Mouse (Mus musculus): ENCODE results near the gene Snx14. TPM values are rescaled to one million over a fixed set of nuclear protein-coding genes. Genes with fewer than 3 reads are reported as not detected.

Gene Snx14
- total and polyA plus RNA-seq, 3 experiments, result 8.5 to 57.4 (median 51.0) TPM

DNA sequence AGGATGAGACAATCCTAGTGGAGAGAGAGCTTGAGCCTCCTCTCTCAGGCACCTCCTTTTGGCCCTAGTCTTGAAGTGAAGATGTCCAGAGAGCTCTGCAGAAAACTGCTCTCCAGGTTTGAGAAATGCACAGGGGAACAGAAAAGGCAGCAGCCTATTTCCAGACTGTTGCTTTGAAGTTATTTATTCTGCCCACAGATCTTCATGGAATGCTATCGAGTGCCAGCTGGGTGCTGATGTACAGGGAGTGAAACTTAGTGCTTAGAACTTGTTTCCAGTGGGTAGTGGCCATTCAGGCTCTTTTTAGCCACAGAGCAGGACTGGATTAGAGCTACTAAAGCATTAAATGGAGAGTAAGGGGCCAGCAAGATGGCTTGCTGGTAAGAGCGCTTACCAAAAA, 102.9 kb downstream of the Snx14 start:
- TF ChIP-seq TAL1 (conservative IDR thresholded peaks at IDR 0.05; ENCODE audit: low read depth, low read length) (no peak), GATA1 (IDR thresholded peaks at IDR 0.05; ENCODE audit: borderline replicate concordance, low read length) (no peak), GATA2 (IDR thresholded peaks at IDR 0.05; ENCODE audit: borderline replicate concordance, low read depth, low read length) (no peak), POLR2AphosphoS5 (IDR thresholded peaks at IDR 0.05; ENCODE audit: insufficient replicate concordance, low read depth, low read length) (no peak), CTCF (IDR thresholded peaks at IDR 0.05; ENCODE audit: low read depth, low read length) (no peak)
- Histone ChIP-seq H3K4me3 (ENCODE audit: low read depth, low read length) (no peak overlapping the region), H3K36me3 (replicated peaks) (no peaks in the 10 kb centered on the region), H3K27me3 (ENCODE audit: insufficient read depth, low read length) (no peaks in the 10 kb centered on the region), H3K4me1 (ENCODE audit: insufficient read depth, low read depth, low read length) (no peaks in the 10 kb centered on the region), H3K9me3 (replicated peaks) (no peaks in the 10 kb centered on the region)
- ATAC-seq (ENCODE audit: extremely low read depth, insufficient number of reproducible peaks, low FRiP score, poor library complexity, severe bottlenecking) (no peak), DNase-seq (ENCODE audit: low spot score) (no peak)

- no peak for ATAC-seq (ENCODE audit: extremely low read depth, insufficient number of reproducible peaks, low FRiP score, poor library complexity, severe bottlenecking)
- no peak overlapping the region for H3K4me3 ChIP-seq (ENCODE audit: low read depth, low read length)
- DNase-seq (ENCODE audit: low spot score), result no peak
- no peak for TF ChIP-seq CTCF (IDR thresholded peaks at IDR 0.05; ENCODE audit: low read depth, low read length)
- TF ChIP-seq POLR2AphosphoS5 (IDR thresholded peaks at IDR 0.05; ENCODE audit: insufficient replicate concordance, low read depth, low read length), result no peak
- TF ChIP-seq GATA2 (IDR thresholded peaks at IDR 0.05; ENCODE audit: borderline replicate concordance, low read depth, low read length), result no peak
- no peak for TF ChIP-seq GATA1 (IDR thresholded peaks at IDR 0.05; ENCODE audit: borderline replicate concordance, low read length)
- no peak for TF ChIP-seq TAL1 (conservative IDR thresholded peaks at IDR 0.05; ENCODE audit: low read depth, low read length)
- H3K27me3 ChIP-seq (ENCODE audit: insufficient read depth, low read length), result peaks cover 4% of the 10 kb centered on the region; the same call in 1 of the 2 replicates
- H3K4me1 ChIP-seq (ENCODE audit: insufficient read depth, low read depth, low read length), result no peaks in the 10 kb centered on the region
- no peaks in the 10 kb centered on the region for H3K36me3 ChIP-seq (replicated peaks)
- no peaks in the 10 kb centered on the region for H3K9me3 ChIP-seq (replicated peaks)
Observed at GRCm38 (mm10) chr9:88332447-88332846, 106.3 kb downstream of the Snx14 start.

DNA sequence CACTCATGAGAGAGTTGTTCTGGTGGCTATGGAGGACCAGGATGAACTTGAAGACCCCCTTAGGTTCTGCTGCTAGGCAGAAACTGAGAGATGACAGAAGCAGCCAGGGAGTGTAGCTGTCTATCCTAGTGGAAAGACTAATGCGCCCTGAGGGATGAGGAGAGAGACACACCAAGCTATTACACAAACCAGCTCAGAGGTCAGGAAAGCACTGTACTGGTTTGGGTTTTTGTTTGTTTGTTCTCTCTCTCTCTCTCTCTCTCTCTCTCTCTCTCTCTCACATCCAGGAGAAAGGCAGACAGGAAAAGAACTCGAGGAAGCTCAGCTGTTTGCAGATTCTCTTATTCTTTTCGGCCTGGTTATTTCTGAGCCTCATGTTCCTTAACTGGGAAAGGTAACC, 108.4 kb downstream of the Snx14 start:
- DNase-seq (ENCODE audit: low spot score) (no peak), ATAC-seq (ENCODE audit: extremely low read depth, insufficient number of reproducible peaks, low FRiP score, poor library complexity, severe bottlenecking) (no peak)
- Histone ChIP-seq H3K9me3 (replicated peaks) (no peaks in the 10 kb centered on the region), H3K27me3 (ENCODE audit: insufficient read depth, low read length) (peaks cover 6% of the 10 kb centered on the region; the same call in 1 of the 2 replicates), H3K36me3 (replicated peaks) (no peaks in the 10 kb centered on the region), H3K4me3 (ENCODE audit: low read depth, low read length) (no peak overlapping the region), H3K4me1 (ENCODE audit: insufficient read depth, low read depth, low read length) (no peaks in the 10 kb centered on the region)
- TF ChIP-seq POLR2AphosphoS5 (IDR thresholded peaks at IDR 0.05; ENCODE audit: insufficient replicate concordance, low read depth, low read length) (no peak), TAL1 (conservative IDR thresholded peaks at IDR 0.05; ENCODE audit: low read depth, low read length) (no peak), CTCF (IDR thresholded peaks at IDR 0.05; ENCODE audit: low read depth, low read length) (no peak), GATA2 (IDR thresholded peaks at IDR 0.05; ENCODE audit: borderline replicate concordance, low read depth, low read length) (no peak), GATA1 (IDR thresholded peaks at IDR 0.05; ENCODE audit: borderline replicate concordance, low read length) (no peak)

DNA sequence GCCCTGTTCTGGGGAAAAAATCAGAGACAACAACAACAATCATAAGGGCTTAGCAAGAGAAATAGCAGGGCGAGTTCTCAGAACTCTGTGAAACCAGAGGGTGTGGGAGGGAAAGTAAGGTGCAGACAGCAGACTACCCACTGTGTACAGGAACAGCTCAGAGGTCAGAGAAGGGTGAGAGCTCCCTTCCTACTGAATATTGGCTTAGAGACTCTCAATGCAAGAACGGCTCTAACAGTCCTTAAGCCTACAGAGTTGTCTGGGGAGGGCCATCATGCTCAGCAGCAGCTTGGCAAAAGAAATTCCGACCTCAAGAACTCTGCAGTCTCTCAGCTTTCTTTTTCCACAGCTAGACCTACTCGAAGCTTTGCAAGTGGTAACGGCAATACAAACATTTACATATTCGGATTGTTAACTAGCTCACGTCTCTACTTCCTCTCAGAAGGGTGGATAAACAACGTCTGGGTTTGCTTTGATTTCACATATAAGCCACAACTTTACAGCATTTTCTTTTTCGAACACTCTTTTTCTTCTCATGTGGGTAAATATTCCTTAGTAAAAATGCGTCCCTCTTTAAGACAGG, 109.5 kb downstream of the Snx14 start:
- TF ChIP-seq POLR2AphosphoS5 (IDR thresholded peaks at IDR 0.05; ENCODE audit: insufficient replicate concordance, low read depth, low read length) (no peak), GATA2 (IDR thresholded peaks at IDR 0.05; ENCODE audit: borderline replicate concordance, low read depth, low read length) (no peak), CTCF (IDR thresholded peaks at IDR 0.05; ENCODE audit: low read depth, low read length) (no peak), TAL1 (conservative IDR thresholded peaks at IDR 0.05; ENCODE audit: low read depth, low read length) (no peak), GATA1 (IDR thresholded peaks at IDR 0.05; ENCODE audit: borderline replicate concordance, low read length) (no peak)
- Histone ChIP-seq H3K36me3 (replicated peaks) (no peaks in the 10 kb centered on the region), H3K4me3 (ENCODE audit: low read depth, low read length) (no peak overlapping the region), H3K9me3 (replicated peaks) (no peaks in the 10 kb centered on the region), H3K27me3 (ENCODE audit: insufficient read depth, low read length) (peaks cover 8% of the 10 kb centered on the region), H3K4me1 (ENCODE audit: insufficient read depth, low read depth, low read length) (no peaks in the 10 kb centered on the region)
- DNase-seq (ENCODE audit: low spot score) (no peak), ATAC-seq (ENCODE audit: extremely low read depth, insufficient number of reproducible peaks, low FRiP score, poor library complexity, severe bottlenecking) (no peak)

DNA sequence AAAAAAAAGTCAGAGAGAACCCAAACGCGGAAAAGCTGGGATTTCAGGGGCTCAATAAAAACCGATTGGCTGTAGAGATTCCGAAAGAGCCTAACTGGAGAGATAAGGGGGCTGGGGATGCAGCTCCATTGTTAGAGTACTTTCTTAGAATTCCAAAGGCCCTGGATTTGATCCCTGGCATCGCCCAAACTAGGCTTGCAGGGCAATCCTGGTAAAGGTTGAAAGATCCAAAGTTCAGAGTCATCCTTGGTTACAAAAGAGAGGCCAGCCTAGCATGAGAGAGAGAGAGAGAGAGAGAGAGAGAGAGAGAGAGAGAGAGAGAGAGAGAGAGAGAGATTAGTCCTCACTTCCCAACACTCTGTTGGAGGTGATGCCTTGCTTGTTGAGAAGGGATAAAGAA, 110.1 kb downstream of the Snx14 start:
- peaks cover 8% of the 10 kb centered on the region for H3K27me3 ChIP-seq (ENCODE audit: insufficient read depth, low read length)
- ATAC-seq (ENCODE audit: extremely low read depth, insufficient number of reproducible peaks, low FRiP score, poor library complexity, severe bottlenecking), result no peak

GRCm38 (mm10) chr9:88326930-88327901, 111.5 kb downstream of the Snx14 start, which contains the start of gene Nt5e:
Nt5e (plus strand) TSS chr9:88327197.
- Histone ChIP-seq H3K4me1 (ENCODE audit: insufficient read depth, low read depth, low read length) (no peaks in the 10 kb centered on the region), H3K4me3 (ENCODE audit: low read depth, low read length) (no peak within 1 kb of the TSS)

More for the DNA sequence above, 110.1 kb downstream of the Snx14 start:
- no peak for DNase-seq (ENCODE audit: low spot score)
- no peaks in the 10 kb centered on the region for H3K9me3 ChIP-seq (replicated peaks)
- no peak for TF ChIP-seq POLR2AphosphoS5 (IDR thresholded peaks at IDR 0.05; ENCODE audit: insufficient replicate concordance, low read depth, low read length)
- TF ChIP-seq GATA2 (IDR thresholded peaks at IDR 0.05; ENCODE audit: borderline replicate concordance, low read depth, low read length), result no peak
- no peak for TF ChIP-seq TAL1 (conservative IDR thresholded peaks at IDR 0.05; ENCODE audit: low read depth, low read length)
- TF ChIP-seq CTCF (IDR thresholded peaks at IDR 0.05; ENCODE audit: low read depth, low read length), result no peak
- TF ChIP-seq GATA1 (IDR thresholded peaks at IDR 0.05; ENCODE audit: borderline replicate concordance, low read length), result no peak
- H3K4me1 ChIP-seq (ENCODE audit: insufficient read depth, low read depth, low read length), result no peaks in the 10 kb centered on the region
- no peak overlapping the region for H3K4me3 ChIP-seq (ENCODE audit: low read depth, low read length)
- H3K36me3 ChIP-seq (replicated peaks), result no peaks in the 10 kb centered on the region

More at GRCm38 (mm10) chr9:88326930-88327901, 111.5 kb downstream of the Snx14 start, which contains the start of gene Nt5e:
- DNase-seq (ENCODE audit: low spot score) (no peak), ATAC-seq (ENCODE audit: extremely low read depth, insufficient number of reproducible peaks, low FRiP score, poor library complexity, severe bottlenecking) (no peak)
- Histone ChIP-seq H3K27me3 (ENCODE audit: insufficient read depth, low read length) (peaks cover 8% of the 10 kb centered on the region), H3K36me3 (replicated peaks) (no peaks in the 10 kb centered on the region), H3K9me3 (replicated peaks) (no peaks in the 10 kb centered on the region)
- TF ChIP-seq CTCF (IDR thresholded peaks at IDR 0.05; ENCODE audit: low read depth, low read length) (no peak), GATA2 (IDR thresholded peaks at IDR 0.05; ENCODE audit: borderline replicate concordance, low read depth, low read length) (no peak), GATA1 (IDR thresholded peaks at IDR 0.05; ENCODE audit: borderline replicate concordance, low read length) (no peak), POLR2AphosphoS5 (IDR thresholded peaks at IDR 0.05; ENCODE audit: insufficient replicate concordance, low read depth, low read length) (no peak), TAL1 (conservative IDR thresholded peaks at IDR 0.05; ENCODE audit: low read depth, low read length) (no peak)
